In the genomic region with DNA sequence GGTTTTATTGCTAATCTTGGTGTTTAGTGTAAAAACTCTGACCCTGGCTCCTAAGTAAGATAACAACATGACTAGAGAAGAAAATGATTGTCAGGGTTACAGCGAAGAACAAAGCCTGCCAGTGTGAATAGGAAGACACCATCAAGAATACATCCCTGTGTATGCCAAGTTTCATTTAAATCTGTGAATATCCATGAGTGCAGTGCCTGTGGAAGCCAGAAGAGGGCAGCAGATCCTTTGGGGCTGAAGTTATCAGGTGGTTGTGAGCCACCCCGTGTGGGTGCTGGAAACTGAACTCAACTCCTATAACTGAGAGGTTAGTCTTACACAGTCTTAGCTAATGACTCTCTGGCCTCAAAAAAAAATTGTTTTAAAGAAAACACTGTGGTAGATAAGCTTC, we compare ENCODE assay signal across 14 mouse cellular contexts.
DNase-seq lines count a peak whose midpoint lies in the region; ATAC-seq and TF ChIP-seq lines count a peak whose summit lies in the region.
"Had no signal": no experiment of that assay in that cellular context is flagged by ENCODE, and none has a peak within 500 bp of the region (broad histone marks: within the 10 kb centered on the region; RNA-seq: fewer than 3 reads in every experiment).

No protein-coding gene starts in this region.

- H3K4me2 ChIP-seq in hindbrain, embryonic 16.5 days (ENCODE audit: low read length): no peak overlapping the region
- H3K4me2 ChIP-seq: forebrain, embryonic 15.5 days; hindbrain, embryonic 15.5 days; limb, embryonic 15.5 days; stomach, embryonic 15.5 days had no signal

- 82% methylated on average over 2 of the region's 2 CpGs for WGBS in kidney, adult 2 months
- WGBS in spleen, adult 2 months: 89% methylated on average over 2 of the region's 2 CpGs
- WGBS in hindbrain, embryonic 16.5 days: 88% methylated on average over 2 of the region's 2 CpGs

- H3K27me3 ChIP-seq in kidney, adult 2 months (replicated peaks; ENCODE audit: control insufficient read depth, insufficient read depth, low read length): no peaks in the 10 kb centered on the region
- no peaks in the 10 kb centered on the region for H3K27me3 ChIP-seq in spleen, adult 2 months (ENCODE audit: control insufficient read depth, insufficient read depth, low read length)
- no peaks in the 10 kb centered on the region for H3K27me3 ChIP-seq in Patski
- H3K27me3 ChIP-seq in splenic B cell, adult 2 months (ENCODE audit: control insufficient read depth, insufficient read depth, low read length, poor library complexity, severe bottlenecking): no peaks in the 10 kb centered on the region
- H3K27me3 ChIP-seq in hindbrain, embryonic 16.5 days (replicated peaks; ENCODE audit: control insufficient read depth, insufficient read depth, low read length): no peaks in the 10 kb centered on the region
- H3K27me3 ChIP-seq: forebrain, embryonic 15.5 days; hindbrain, embryonic 15.5 days; limb, embryonic 15.5 days; stomach, embryonic 15.5 days had no signal

- CTCF ChIA-PET in Patski (lab: Charles Lee): no interaction called here

- peak; percentile 40 for TF ChIP-seq CTCF in kidney, adult 2 months (conservative IDR thresholded peaks at IDR 0.05; ENCODE audit: insufficient read depth, insufficient read length, low read depth, low read length)
- TF ChIP-seq CTCF in spleen, adult 2 months (IDR thresholded peaks at IDR 0.05; ENCODE audit: extremely low read depth, insufficient read depth, insufficient read length, insufficient replicate concordance): peak; percentile 16; the same call in 1 of the 2 replicates
- peak; percentile 64 for TF ChIP-seq CTCF in Patski (IDR thresholded peaks at IDR 0.05)

- in situ Hi-C loops in Patski (cut with MboI; ENCODE audit: low pct_unique_long_range_greater_than_20kb): no loop called here

- no peak overlapping the region for H3K9ac ChIP-seq in hindbrain, embryonic 16.5 days (ENCODE audit: low read depth, low read length)
- H3K9ac ChIP-seq: forebrain, embryonic 15.5 days; hindbrain, embryonic 15.5 days; limb, embryonic 15.5 days; stomach, embryonic 15.5 days had no signal

- no peak overlapping the region for H3K27ac ChIP-seq in kidney, adult 2 months (ENCODE audit: insufficient read depth, low read depth, low read length)
- H3K27ac ChIP-seq in spleen, adult 2 months (ENCODE audit: insufficient read depth, low read length): no peak overlapping the region
- H3K27ac ChIP-seq in hindbrain, embryonic 16.5 days (ENCODE audit: low read depth, low read length): no peak overlapping the region
- H3K27ac ChIP-seq: forebrain, embryonic 15.5 days; hindbrain, embryonic 15.5 days; limb, embryonic 15.5 days; stomach, embryonic 15.5 days had no signal

- no peak for ATAC-seq in Patski
- ATAC-seq in hindbrain, embryonic 16.5 days: no peak
- ATAC-seq: forebrain, embryonic 15.5 days had no signal

- no peak overlapping the region for H3K4me3 ChIP-seq in kidney, adult 2 months (ENCODE audit: insufficient read depth, low read depth, low read length)
- no peak overlapping the region for H3K4me3 ChIP-seq in spleen, adult 2 months (ENCODE audit: extremely low read depth, insufficient read depth, insufficient read length)
- no peak overlapping the region for H3K4me3 ChIP-seq in hindbrain, embryonic 16.5 days (ENCODE audit: low read length)
- H3K4me3 ChIP-seq: forebrain, embryonic 15.5 days; hindbrain, embryonic 15.5 days; limb, embryonic 15.5 days; stomach, embryonic 15.5 days had no signal

- DNase-seq in kidney, adult 2 months: no peak
- DNase-seq in kidney, adult 18-20 months: no peak
- DNase-seq in spleen, adult 2 months (ENCODE audit: low read depth in 1 of 2, low spot score in 2 of 2): no peak
- DNase-seq in spleen, postnatal 14 days (ENCODE audit: low spot score in 2 of 2): no peak
- no peak for DNase-seq in Patski (ENCODE audit: low read depth, low spot score)
- peak; percentile 29 for DNase-seq in splenic B cell, adult 2 months (ENCODE audit: low read depth, low spot score)
- DNase-seq in urinary bladder, postnatal 4 days (ENCODE audit: low spot score in 2 of 2): no peak
- DNase-seq: gastrocnemius, postnatal 14 days; right cerebral cortex, postnatal 14 days had no signal

- POLR2A ChIA-PET in Patski (lab: Charles Lee): no interaction called here

- H3K9me3 ChIP-seq in hindbrain, embryonic 16.5 days (ENCODE audit: control insufficient read depth, low read length): no peaks in the 10 kb centered on the region
- H3K9me3 ChIP-seq: forebrain, embryonic 15.5 days; hindbrain, embryonic 15.5 days; limb, embryonic 15.5 days; stomach, embryonic 15.5 days had no signal

- no peak for TF ChIP-seq POLR2A in kidney, adult 2 months (IDR thresholded peaks at IDR 0.05; ENCODE audit: low read depth, low read length)
- TF ChIP-seq POLR2A in spleen, adult 2 months (IDR thresholded peaks at IDR 0.05; ENCODE audit: low read depth, low read length): no peak

- no peaks in the 10 kb centered on the region for H3K36me3 ChIP-seq in kidney, adult 2 months (ENCODE audit: control insufficient read depth, insufficient read depth, low read length)
- H3K36me3 ChIP-seq in spleen, adult 2 months (ENCODE audit: control insufficient read depth, insufficient read depth, low read length): peaks cover 36% of the 10 kb centered on the region
- H3K36me3 ChIP-seq in splenic B cell, adult 2 months (ENCODE audit: control insufficient read depth, insufficient read depth, low read length, poor library complexity, severe bottlenecking): peaks cover 14% of the 10 kb centered on the region; the same call in 1 of the 2 replicates
- no peaks in the 10 kb centered on the region for H3K36me3 ChIP-seq in hindbrain, embryonic 16.5 days (ENCODE audit: control insufficient read depth, insufficient read depth, low read length)
- H3K36me3 ChIP-seq: forebrain, embryonic 15.5 days; hindbrain, embryonic 15.5 days; limb, embryonic 15.5 days; stomach, embryonic 15.5 days had no signal

- H3K4me1 ChIP-seq in kidney, adult 2 months (ENCODE audit: control insufficient read depth, insufficient read depth, low read length): no peaks in the 10 kb centered on the region
- H3K4me1 ChIP-seq in spleen, adult 2 months (ENCODE audit: control insufficient read depth, insufficient read depth, insufficient read length): no peaks in the 10 kb centered on the region
- H3K4me1 ChIP-seq in hindbrain, embryonic 16.5 days (ENCODE audit: control insufficient read depth, insufficient read depth, low read depth, low read length): no peaks in the 10 kb centered on the region; the same call in 1 of the 2 replicates
- H3K4me1 ChIP-seq: stomach, embryonic 15.5 days had no signal
